Mouse (Mus musculus) liver, adult 2 months (tissue): ENCODE measurements around the gene Opa3.

Source experiments
- CTCF ChIP-seq: fragments of 200-500 bp; IDR thresholded peaks from 2 replicates; pipeline ENCODE4 v1.5.1; 2011; ENCODE audit warnings: low read depth, low read length, control low read depth
- POLR2A ChIP-seq: fragments of 200-500 bp; IDR thresholded peaks from 2 replicates; pipeline ENCODE4 v1.6.1; 2011; ENCODE audit warnings: low read length, control low read depth; ENCODE audit not compliant: insufficient read depth; ENCODE audit errors: extremely low read depth

- TF ChIP-seq POLR2A = no peak
- TF ChIP-seq CTCF = no peak
Measured at GRCm38 (mm10) chr7:19305413-19305735, 77.2 kb downstream of the Opa3 start.
